Mouse (Mus musculus): ENCODE results near the gene Esp16. TPM values are rescaled to one million over a fixed set of nuclear protein-coding genes. Genes with fewer than 3 reads are reported as not detected.

The Esp16 gene
- total RNA-seq (2023) = not detected

DNA sequence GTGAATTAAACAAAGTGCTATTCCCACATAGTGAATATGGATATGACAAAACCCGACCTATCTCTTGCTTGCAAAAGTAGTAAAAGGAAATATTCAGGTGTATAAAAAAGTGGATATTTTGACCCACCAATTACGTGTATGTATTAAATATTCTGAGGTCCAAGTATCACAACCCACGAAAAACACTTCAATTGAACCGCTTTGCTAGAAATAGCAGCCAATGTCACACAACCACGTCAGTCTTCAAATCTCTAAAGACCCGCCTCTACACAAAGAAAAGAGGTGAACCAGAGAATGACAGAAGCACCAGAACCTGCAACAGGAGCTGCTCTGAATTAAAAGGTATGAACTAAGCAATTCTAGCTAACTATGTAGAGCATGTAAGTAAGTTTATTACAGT is at the start of gene Esp16:
TSS of gene Esp16 (plus strand) at position 301 of the 400 bp plus-strand sequence.

Other genes starting within 250 kb of the Esp16 start
- not detected for gene Esp18, start 129.8 kb upstream of the Esp16 start, total RNA-seq (2023)
- gene Esp15, start 104.8 kb downstream of the Esp16 start, total RNA-seq (2023) = not detected